Mouse (Mus musculus): Measurements from ENCODE around the gene Fmo5.

GRCm38 (mm10) chr3:97649022-97649421, 20.4 kb downstream of the Fmo5 start:
- no peak for TF ChIP-seq CTCF (IDR thresholded peaks at IDR 0.05; ENCODE audit: low read depth, low read length)
- TF ChIP-seq POLR2A (IDR thresholded peaks at IDR 0.05; ENCODE audit: insufficient read depth, low read length) = no peak
